Mouse (Mus musculus): ENCODE measurements around the gene Etnk1. TPM values are rescaled to one million over a fixed set of nuclear protein-coding genes. Genes with fewer than 3 reads are reported as not detected.
A peak's percentile ranks its signal among the peaks of the same experiment; 100 is the strongest.

Etnk1 gene
- total RNA-seq (2021) (10 to 100 TPM; 27.0 to 27.6 TPM), polyA plus RNA-seq (2012; rRNA removed) (13.5 and 25.7 TPM in 2 replicates)
- long read RNA-seq, full-length matches to known transcripts = 14 of 18 reads
- long read RNA-seq, partial matches to known transcripts = 0 of 18 reads
- long read RNA-seq, other reads (novel, unspliced or antisense) = 4 of 18 reads

- intact Hi-C loops (cut with DNase I) = loop anchor here (2.0 kb wide), 2 partner anchors 20 to 66 kb away; partner anchors contain the start of gene C2cd5
- no peaks in the 10 kb centered on the region for H3K27me3 ChIP-seq (ENCODE audit: control insufficient read depth, insufficient read depth, low read length)
- WGBS = under 1% methylated on average over 81 of the region's 81 CpGs
- H3K27ac ChIP-seq = peak within 1 kb of the TSS; percentile 97
- peak; percentile 88 for TF ChIP-seq POLR2A (IDR thresholded peaks at IDR 0.05; ENCODE audit: insufficient read depth, low read depth, low read length)
- TF ChIP-seq EP300 (IDR thresholded peaks at IDR 0.05; ENCODE audit: insufficient read depth, low read depth, low read length) = 0 out of 2 replicates have a peak, but pooled peaks have one; percentile 5
- TF ChIP-seq CTCF (IDR thresholded peaks at IDR 0.05) = peak; percentile 58
- peaks cover 24% of the 10 kb centered on the region for H3K36me3 ChIP-seq (ENCODE audit: control insufficient read depth, insufficient read depth, low read length)
- H3K9ac ChIP-seq (ENCODE audit: low read depth, low read length) = peak within 1 kb of the TSS; percentile 93
- DNase-seq = peak; percentile 97 to 98
- H3K4me3 ChIP-seq = peak within 1 kb of the TSS; percentile 96
- no peaks in the 10 kb centered on the region; the same call in 1 of the 2 replicates for H3K4me1 ChIP-seq (ENCODE audit: control insufficient read depth, insufficient read depth, low read length)
- peaks cover 5% of the 10 kb centered on the region for H3K79me2 ChIP-seq (replicated peaks; ENCODE audit: control insufficient read depth, insufficient read depth, low read length)
Observed at GRCm38 (mm10) chr6:143166452-143167357, at the start of gene Etnk1. Gene Etnk1 (plus strand): TSS chr6:143167221.

GRCm38 (mm10) chr6:143119325-143119724 is 47.7 kb upstream of the Etnk1 start:
- no peaks in the 10 kb centered on the region for H3K27me3 ChIP-seq (ENCODE audit: control insufficient read depth, insufficient read depth, low read length)
- H3K4me1 ChIP-seq (ENCODE audit: control insufficient read depth, insufficient read depth, low read length) = peaks cover 3% of the 10 kb centered on the region; the same call in 1 of the 2 replicates
- no peak overlapping the region for H3K4me3 ChIP-seq
- no peak overlapping the region for H3K9ac ChIP-seq (ENCODE audit: low read depth, low read length)
- H3K36me3 ChIP-seq (ENCODE audit: control insufficient read depth, insufficient read depth, low read length) = no peaks in the 10 kb centered on the region
- DNase-seq = no peak
- intact Hi-C loops (cut with DNase I) = no loop called here
- H3K27ac ChIP-seq = no peak overlapping the region
- no peaks in the 10 kb centered on the region for H3K79me2 ChIP-seq (replicated peaks; ENCODE audit: control insufficient read depth, insufficient read depth, low read length)
- 87% methylated on average over 6 of the region's 6 CpGs for WGBS
- no peak for TF ChIP-seq CTCF (IDR thresholded peaks at IDR 0.05)
- no peak for TF ChIP-seq POLR2A (IDR thresholded peaks at IDR 0.05; ENCODE audit: insufficient read depth, low read depth, low read length)
- no peak for TF ChIP-seq EP300 (IDR thresholded peaks at IDR 0.05; ENCODE audit: insufficient read depth, low read depth, low read length)

- Histone ChIP-seq H3K4me3 (no peak overlapping the region), H3K27me3 (ENCODE audit: control insufficient read depth, insufficient read depth, low read length) (no peaks in the 10 kb centered on the region), H3K27ac (no peak overlapping the region), H3K9ac (ENCODE audit: low read depth, low read length) (no peak overlapping the region), H3K4me1 (ENCODE audit: control insufficient read depth, insufficient read depth, low read length) (no peaks in the 10 kb centered on the region), H3K79me2 (replicated peaks; ENCODE audit: control insufficient read depth, insufficient read depth, low read length) (no peaks in the 10 kb centered on the region), H3K36me3 (ENCODE audit: control insufficient read depth, insufficient read depth, low read length) (no peaks in the 10 kb centered on the region)
- intact Hi-C loops (cut with DNase I) = no loop called here
- TF ChIP-seq CTCF (IDR thresholded peaks at IDR 0.05) = no peak
- no peak for TF ChIP-seq POLR2A (IDR thresholded peaks at IDR 0.05; ENCODE audit: insufficient read depth, low read depth, low read length)
- TF ChIP-seq EP300 (IDR thresholded peaks at IDR 0.05; ENCODE audit: insufficient read depth, low read depth, low read length) = no peak
- DNase-seq = no peak
Observed at GRCm38 (mm10) chr6:143125721-143126120, 41.3 kb upstream of the Etnk1 start.

- no peak for TF ChIP-seq EP300 (IDR thresholded peaks at IDR 0.05; ENCODE audit: insufficient read depth, low read depth, low read length)
- no peak for TF ChIP-seq CTCF (IDR thresholded peaks at IDR 0.05)
- TF ChIP-seq POLR2A (IDR thresholded peaks at IDR 0.05; ENCODE audit: insufficient read depth, low read depth, low read length) = no peak
- Histone ChIP-seq H3K36me3 (ENCODE audit: control insufficient read depth, insufficient read depth, low read length) (no peaks in the 10 kb centered on the region), H3K27me3 (ENCODE audit: control insufficient read depth, insufficient read depth, low read length) (no peaks in the 10 kb centered on the region), H3K9ac (ENCODE audit: low read depth, low read length) (no peak overlapping the region), H3K4me3 (no peak overlapping the region), H3K27ac (no peak overlapping the region), H3K79me2 (replicated peaks; ENCODE audit: control insufficient read depth, insufficient read depth, low read length) (no peaks in the 10 kb centered on the region), H3K4me1 (ENCODE audit: control insufficient read depth, insufficient read depth, low read length) (no peaks in the 10 kb centered on the region)
- DNase-seq = no peak
- intact Hi-C loops (cut with DNase I) = no loop called here
- WGBS = 86% methylated on average over 7 of the region's 7 CpGs
Observed at GRCm38 (mm10) chr6:143129466-143129865, 37.6 kb upstream of the Etnk1 start.

GRCm38 (mm10) chr6:143129952-143130351 is 37.1 kb upstream of the Etnk1 start:
- 74% methylated on average over 3 of the region's 3 CpGs for WGBS
- Histone ChIP-seq H3K4me1 (ENCODE audit: control insufficient read depth, insufficient read depth, low read length) (no peaks in the 10 kb centered on the region), H3K27me3 (ENCODE audit: control insufficient read depth, insufficient read depth, low read length) (no peaks in the 10 kb centered on the region), H3K4me3 (no peak overlapping the region), H3K27ac (no peak overlapping the region), H3K36me3 (ENCODE audit: control insufficient read depth, insufficient read depth, low read length) (no peaks in the 10 kb centered on the region), H3K79me2 (replicated peaks; ENCODE audit: control insufficient read depth, insufficient read depth, low read length) (no peaks in the 10 kb centered on the region), H3K9ac (ENCODE audit: low read depth, low read length) (no peak overlapping the region)
- TF ChIP-seq CTCF (IDR thresholded peaks at IDR 0.05) (no peak), EP300 (IDR thresholded peaks at IDR 0.05; ENCODE audit: insufficient read depth, low read depth, low read length) (no peak), POLR2A (IDR thresholded peaks at IDR 0.05; ENCODE audit: insufficient read depth, low read depth, low read length) (no peak)
- intact Hi-C loops (cut with DNase I) = no loop called here
- no peak for DNase-seq

GRCm38 (mm10) chr6:143130411-143130810 is 36.6 kb upstream of the Etnk1 start:
- DNase-seq = no peak
- 67% methylated on average over 4 of the region's 4 CpGs for WGBS
- Histone ChIP-seq H3K9ac (ENCODE audit: low read depth, low read length) (no peak overlapping the region), H3K27me3 (ENCODE audit: control insufficient read depth, insufficient read depth, low read length) (no peaks in the 10 kb centered on the region), H3K79me2 (replicated peaks; ENCODE audit: control insufficient read depth, insufficient read depth, low read length) (no peaks in the 10 kb centered on the region), H3K36me3 (ENCODE audit: control insufficient read depth, insufficient read depth, low read length) (no peaks in the 10 kb centered on the region), H3K4me3 (no peak overlapping the region), H3K27ac (no peak overlapping the region), H3K4me1 (ENCODE audit: control insufficient read depth, insufficient read depth, low read length) (no peaks in the 10 kb centered on the region)
- intact Hi-C loops (cut with DNase I) = no loop called here
- no peak for TF ChIP-seq EP300 (IDR thresholded peaks at IDR 0.05; ENCODE audit: insufficient read depth, low read depth, low read length)
- no peak for TF ChIP-seq POLR2A (IDR thresholded peaks at IDR 0.05; ENCODE audit: insufficient read depth, low read depth, low read length)
- no peak for TF ChIP-seq CTCF (IDR thresholded peaks at IDR 0.05)
